Mouse (Mus musculus) layer of hippocampus, adult 9-10 months (tissue): ENCODE measurements around the gene Fam160a1.

ENCODE experiments used
- DNase-seq: peaks from one replicate; pipeline ENCODE4 v3.0.0; 2022; ENCODE audit warnings: low spot score

Fam160a1 gene

DNA sequence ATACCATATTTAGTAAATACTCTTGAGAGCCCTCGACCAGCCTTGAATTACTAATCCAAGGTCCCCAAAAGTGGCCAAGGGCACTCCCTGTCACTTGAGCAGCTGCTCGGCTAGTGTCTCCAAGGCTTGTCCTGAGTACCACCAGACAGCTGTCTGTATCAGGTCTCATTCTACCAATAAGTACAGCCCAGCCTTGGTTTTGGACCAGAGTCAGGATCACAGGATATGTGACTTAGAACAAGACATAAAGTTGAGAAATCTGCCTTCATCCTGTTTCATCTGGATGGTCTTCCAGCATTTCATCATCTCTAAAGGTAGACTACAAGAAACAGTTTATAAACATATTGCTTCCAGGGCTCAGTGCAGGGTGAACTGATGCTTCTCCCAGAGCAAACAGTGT, 183.4 kb downstream of the Fam160a1 start:
- no peak for DNase-seq

GRCm38 (mm10) chr3:85629895-85630510, 187.1 kb downstream of the Fam160a1 start:
- DNase-seq: no peak

GRCm38 (mm10) chr3:85619751-85620150, 197.3 kb downstream of the Fam160a1 start:
- DNase-seq: no peak

DNA sequence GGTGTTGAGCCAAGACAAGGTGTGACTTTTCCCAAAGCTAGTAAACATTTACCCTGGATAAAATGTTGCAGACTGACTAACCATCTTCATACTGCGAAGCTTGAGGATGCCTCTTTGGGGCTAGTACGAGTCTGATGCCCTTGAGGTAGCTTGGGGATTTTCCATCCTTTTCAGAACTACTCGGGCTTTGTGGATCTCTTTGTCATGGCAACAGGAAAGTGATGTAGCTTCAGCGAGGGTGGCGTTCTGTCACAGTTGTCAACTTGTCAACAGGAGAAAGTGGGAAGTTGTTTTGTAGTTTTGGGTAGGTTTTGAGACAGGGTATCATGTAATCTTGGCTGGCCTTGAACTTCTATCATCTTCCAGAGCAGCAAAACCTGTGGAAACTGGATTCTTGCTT, 197.7 kb downstream of the Fam160a1 start:
- DNase-seq: no peak

DNA sequence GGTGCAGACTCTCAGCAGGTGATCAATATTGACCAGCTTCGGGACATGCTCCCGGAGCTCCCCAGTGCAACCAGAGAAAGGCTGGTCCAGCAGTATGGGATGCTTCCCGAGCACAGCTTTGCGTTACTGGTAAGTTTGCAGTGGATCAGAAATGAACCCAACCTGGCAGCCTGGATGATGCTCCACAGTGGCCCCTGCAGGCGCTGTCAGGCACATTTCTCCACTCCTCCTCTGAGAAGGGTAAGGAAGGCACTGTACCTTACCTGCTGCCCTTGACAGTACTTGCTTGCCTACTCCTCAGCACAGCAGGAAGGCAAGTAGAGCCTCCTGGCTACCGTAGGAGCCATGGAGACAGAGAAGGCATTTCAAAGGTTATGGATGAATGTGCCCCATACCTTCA, 198.2 kb downstream of the Fam160a1 start:
- no peak for DNase-seq

DNA sequence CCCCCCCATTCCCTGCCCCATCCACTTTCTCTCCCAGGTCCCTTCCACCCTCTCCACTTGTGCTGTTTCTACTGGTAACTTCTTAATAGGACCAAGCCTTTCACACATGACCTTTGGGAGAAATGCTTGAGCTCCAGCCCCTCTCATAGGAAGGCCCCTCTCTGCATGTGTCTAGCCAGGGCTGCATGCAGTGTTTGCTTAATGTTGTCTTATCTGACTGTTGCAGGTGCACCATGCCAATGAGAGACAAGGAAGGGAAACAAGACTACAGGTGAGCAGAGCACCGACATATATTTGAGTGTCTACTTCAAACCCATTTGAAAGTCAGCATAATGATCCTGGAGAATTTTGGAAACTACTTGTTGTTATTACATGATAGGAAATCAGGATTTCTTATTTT, 200.7 kb downstream of the Fam160a1 start:
- no peak for DNase-seq
